Mouse (Mus musculus): ENCODE data around the gene Bok.

The Bok gene

DNA sequence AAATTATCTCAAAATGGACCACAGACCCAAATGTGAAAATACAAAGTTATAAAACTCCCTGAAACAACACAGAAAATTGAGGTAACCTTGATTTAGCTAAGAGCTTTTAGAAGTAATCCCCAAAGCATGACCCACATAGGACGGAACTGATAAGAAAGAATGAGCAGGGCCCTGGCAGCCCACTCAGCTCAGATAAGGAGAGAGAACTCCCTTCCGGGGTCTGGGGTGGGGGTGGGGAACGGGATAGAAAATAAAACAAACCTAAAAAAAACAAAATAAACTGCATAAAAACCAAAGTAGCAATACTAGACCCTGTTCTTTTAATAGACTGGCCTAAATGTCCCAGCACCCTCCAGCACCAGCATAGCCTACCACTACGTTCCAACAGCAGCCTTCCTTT lies 56.5 kb downstream of the Bok start:
- no peak for ATAC-seq (ENCODE audit: low TSS enrichment)

DNA sequence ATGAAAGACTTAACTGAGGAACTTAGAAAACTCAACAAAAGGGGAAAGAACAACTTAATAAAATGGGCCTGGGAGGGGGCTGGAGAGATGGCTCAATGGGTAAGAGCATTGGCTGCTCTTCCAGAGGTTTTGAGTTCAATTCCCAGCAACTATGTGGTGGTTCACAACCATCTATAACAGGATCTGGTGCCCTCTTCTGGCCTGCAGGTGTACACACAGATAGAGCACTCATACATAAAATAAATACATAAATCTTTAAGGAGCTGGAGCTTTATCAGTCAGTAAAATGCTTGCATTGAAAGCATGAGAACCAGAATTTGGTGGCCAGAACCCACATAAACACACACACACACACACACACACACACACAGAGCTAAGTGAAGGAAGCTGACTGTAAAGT lies 57.5 kb downstream of the Bok start:
- no peak for ATAC-seq (ENCODE audit: low TSS enrichment)

Measured in frontal cortex, adult (tissue).